Mouse (Mus musculus): Measurements from ENCODE around the gene Btbd1.

- TF ChIP-seq GATA1 (IDR thresholded peaks at IDR 0.05; ENCODE audit: low read length) = no peak
- TF ChIP-seq TAL1 (IDR thresholded peaks at IDR 0.05; ENCODE audit: low read length) = no peak
Measured at GRCm38 (mm10) chr7:81858236-81858635, 29.0 kb upstream of the Btbd1 start.
